Mouse (Mus musculus) lung, postnatal 25 days (tissue): ENCODE results near the gene Cbr4.

Source experiments
- DNase-seq: peaks from one replicate; pipeline ENCODE4 v3.0.0; 2022; ENCODE audit warnings: low spot score

Cbr4 gene

GRCm38 (mm10) chr8:61487597-61488156, at the start of gene Cbr4:
Gene Cbr4, plus strand, starts transcription at chr8:61487734.
- peak; percentile 93 for DNase-seq

- DNase-seq = no peak
Observed at GRCm38 (mm10) chr8:61442988-61443387, 44.5 kb upstream of the Cbr4 start.

GRCm38 (mm10) chr8:61444358-61444757, 43.2 kb upstream of the Cbr4 start:
- no peak for DNase-seq

GRCm38 (mm10) chr8:61446329-61446728, 41.2 kb upstream of the Cbr4 start:
- no peak for DNase-seq

GRCm38 (mm10) chr8:61448100-61448499, 39.4 kb upstream of the Cbr4 start:
- DNase-seq = no peak

GRCm38 (mm10) chr8:61448881-61449280, 38.7 kb upstream of the Cbr4 start:
- no peak for DNase-seq

GRCm38 (mm10) chr8:61450916-61451575, 36.5 kb upstream of the Cbr4 start:
- DNase-seq = no peak

GRCm38 (mm10) chr8:61451721-61452337, 35.7 kb upstream of the Cbr4 start:
- DNase-seq = no peak

- DNase-seq = no peak
Observed at GRCm38 (mm10) chr8:61459763-61460162, 27.8 kb upstream of the Cbr4 start.

GRCm38 (mm10) chr8:61462221-61462620, 25.3 kb upstream of the Cbr4 start:
- DNase-seq = no peak

GRCm38 (mm10) chr8:61464393-61464792, 23.1 kb upstream of the Cbr4 start:
- no peak for DNase-seq

- DNase-seq = no peak
Observed at GRCm38 (mm10) chr8:61466696-61467552, 20.6 kb upstream of the Cbr4 start.

- DNase-seq = no peak
Observed at GRCm38 (mm10) chr8:61467553-61467815, 20.1 kb upstream of the Cbr4 start.

GRCm38 (mm10) chr8:61470213-61470612, 17.3 kb upstream of the Cbr4 start:
- no peak for DNase-seq

- no peak for DNase-seq
Observed at GRCm38 (mm10) chr8:61475251-61475673, 12.3 kb upstream of the Cbr4 start.

GRCm38 (mm10) chr8:61476160-61476559, 11.4 kb upstream of the Cbr4 start:
- no peak for DNase-seq

GRCm38 (mm10) chr8:61478150-61478549, 9.4 kb upstream of the Cbr4 start:
- no peak for DNase-seq

- peak; percentile 60 for DNase-seq
Observed at GRCm38 (mm10) chr8:61478793-61479192, 8.7 kb upstream of the Cbr4 start.

- DNase-seq = peak; percentile 74
Observed at GRCm38 (mm10) chr8:61479506-61480214, 7.9 kb upstream of the Cbr4 start.

- DNase-seq = no peak
Observed at GRCm38 (mm10) chr8:61480260-61480967, 7.1 kb upstream of the Cbr4 start.

GRCm38 (mm10) chr8:61486923-61487529, 508 bp upstream of the Cbr4 start:
- DNase-seq = no peak
